Mouse (Mus musculus): Measurements from ENCODE around the gene Klf12.

Gene Klf12

DNA sequence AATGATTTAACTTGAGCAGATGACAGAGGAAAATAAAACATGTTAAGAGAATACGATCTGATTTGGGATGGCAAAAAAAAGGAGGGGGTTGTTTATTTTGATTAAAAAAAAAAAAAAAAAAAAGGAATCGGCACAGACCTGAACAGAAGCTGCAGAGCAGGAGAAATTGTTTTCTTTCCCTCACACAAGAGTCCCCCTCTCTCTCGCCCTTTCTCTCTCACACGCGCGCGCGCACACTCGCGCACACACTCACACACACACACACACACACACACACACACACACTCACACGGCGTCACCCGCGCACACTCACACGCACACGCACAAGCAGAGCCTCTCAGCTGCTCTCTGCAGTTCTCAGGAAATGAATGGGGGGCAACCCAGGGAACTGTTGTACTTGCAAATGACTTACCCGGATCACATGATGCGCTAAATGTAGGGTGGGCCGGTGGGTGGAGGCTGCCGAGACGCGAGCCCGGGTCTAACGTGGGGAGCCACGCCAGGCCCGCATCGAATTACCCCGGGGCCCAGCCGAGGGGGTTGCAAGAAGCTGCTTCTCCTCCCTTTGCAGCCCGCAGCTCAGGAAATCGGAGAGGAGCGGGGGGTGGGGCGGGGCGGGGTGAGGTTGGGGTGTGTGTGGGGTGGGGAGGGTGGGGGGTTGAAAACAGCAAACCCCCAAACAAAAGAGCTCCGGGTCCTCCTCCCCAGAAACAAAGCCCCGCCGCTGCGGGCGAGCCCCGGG is at the start of gene Klf12:
Klf12 (minus strand) TSS at position 561 of the 742 bp plus-strand sequence.
- peak; percentile 93 for DNase-seq

DNA sequence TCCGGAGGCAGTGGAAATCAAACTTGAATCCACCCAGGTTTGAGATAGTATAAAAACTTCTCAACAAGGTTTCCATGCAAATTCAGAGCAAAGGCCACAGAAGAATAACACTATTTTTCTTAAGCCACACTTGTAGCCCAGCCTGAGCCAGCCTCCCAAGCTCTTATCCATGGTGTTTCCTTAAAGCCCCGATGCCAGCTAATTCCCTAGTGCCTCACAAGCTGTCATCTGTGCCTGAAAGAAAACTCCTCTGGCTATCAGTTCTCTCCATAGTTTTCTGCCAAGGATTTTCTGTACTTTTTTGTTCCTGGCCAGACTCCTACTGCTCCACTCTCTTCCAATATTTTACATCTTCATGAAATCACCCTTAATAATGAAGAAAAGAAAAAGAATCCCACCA is 48.9 kb upstream of the Klf12 start:
- no peak for DNase-seq

- no peak for DNase-seq
These were observed 44.3 kb upstream of the Klf12 start for GRCm38 (mm10) chr14:100328602-100329276.

GRCm38 (mm10) chr14:100324303-100324702 is 39.8 kb upstream of the Klf12 start:
- DNase-seq = no peak

- DNase-seq = no peak
These were observed 37.5 kb upstream of the Klf12 start for GRCm38 (mm10) chr14:100322012-100322411.

GRCm38 (mm10) chr14:100316780-100317179 is 32.3 kb upstream of the Klf12 start:
- no peak for DNase-seq

GRCm38 (mm10) chr14:100314099-100314498 is 29.6 kb upstream of the Klf12 start:
- peak; percentile 22 for DNase-seq

DNA sequence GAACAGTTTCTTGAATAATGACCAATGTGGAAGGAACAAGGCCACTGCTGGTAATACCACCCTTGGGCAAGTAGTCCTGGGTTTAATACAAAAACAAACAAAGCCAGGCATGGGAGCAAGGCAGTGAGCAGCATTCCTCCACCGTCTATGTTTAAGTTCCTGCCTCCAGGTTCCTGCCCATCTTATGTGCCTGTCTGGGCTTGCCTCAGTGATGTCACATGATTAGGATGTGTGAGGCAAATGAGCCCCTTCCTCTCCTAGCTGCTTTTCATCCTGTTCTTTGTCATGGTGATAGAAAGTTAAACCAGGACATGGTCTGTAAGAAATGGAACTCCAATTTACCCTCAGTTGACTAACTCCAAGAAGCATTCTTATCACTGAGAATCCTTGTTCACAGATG is 16.4 kb upstream of the Klf12 start:
- no peak for DNase-seq

DNA sequence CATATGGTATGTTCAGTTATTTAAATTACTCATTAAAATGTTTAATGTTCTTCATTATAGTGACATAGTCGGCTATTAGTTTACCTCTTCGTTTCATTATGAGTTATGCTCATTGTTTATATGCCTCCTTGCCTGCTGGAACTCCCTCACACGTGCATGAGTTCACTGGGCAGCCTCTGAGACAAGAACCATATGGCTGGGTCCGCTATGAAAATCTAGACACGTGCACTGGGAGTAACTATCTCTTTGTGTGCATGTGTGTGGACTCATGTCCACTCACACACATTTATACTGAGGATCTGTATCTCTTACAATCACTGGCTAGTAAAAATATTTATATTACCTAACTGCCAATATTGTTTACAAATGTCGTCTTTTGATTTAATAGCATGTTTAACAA is 14.4 kb upstream of the Klf12 start:
- DNase-seq = peak; percentile 18

DNA sequence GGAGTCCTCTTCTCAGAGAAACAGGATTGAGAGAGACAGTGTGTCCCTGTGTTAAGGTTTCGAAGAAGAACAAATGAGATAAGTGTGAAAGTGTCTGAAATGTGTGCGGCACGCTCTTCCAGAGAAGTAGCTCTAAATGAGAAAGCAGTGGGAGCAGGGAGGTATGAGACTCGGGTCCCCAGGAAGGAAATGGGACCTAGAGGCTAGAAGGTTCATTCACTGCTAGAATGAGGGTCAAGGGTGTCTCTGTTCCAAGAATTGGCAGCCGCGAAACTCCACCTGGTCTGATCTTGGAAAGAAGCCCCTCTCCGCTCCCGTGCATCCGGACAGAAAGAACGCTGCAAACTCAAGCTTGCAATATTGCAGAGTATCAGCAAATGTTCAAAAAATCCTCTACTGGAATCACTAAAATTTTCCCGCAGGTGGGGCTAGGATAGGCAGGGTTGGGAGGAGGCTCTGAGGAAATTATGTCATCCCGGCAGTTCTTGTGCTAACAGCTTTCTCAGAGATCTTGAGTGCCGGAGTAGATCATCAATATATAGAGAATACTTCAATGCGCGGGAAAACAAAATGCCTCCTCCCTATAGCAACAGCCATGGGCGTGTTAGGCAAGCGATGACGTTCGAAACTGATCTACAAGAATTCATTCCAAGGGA is 2.2 kb upstream of the Klf12 start:
- DNase-seq = peak; percentile 62

DNA sequence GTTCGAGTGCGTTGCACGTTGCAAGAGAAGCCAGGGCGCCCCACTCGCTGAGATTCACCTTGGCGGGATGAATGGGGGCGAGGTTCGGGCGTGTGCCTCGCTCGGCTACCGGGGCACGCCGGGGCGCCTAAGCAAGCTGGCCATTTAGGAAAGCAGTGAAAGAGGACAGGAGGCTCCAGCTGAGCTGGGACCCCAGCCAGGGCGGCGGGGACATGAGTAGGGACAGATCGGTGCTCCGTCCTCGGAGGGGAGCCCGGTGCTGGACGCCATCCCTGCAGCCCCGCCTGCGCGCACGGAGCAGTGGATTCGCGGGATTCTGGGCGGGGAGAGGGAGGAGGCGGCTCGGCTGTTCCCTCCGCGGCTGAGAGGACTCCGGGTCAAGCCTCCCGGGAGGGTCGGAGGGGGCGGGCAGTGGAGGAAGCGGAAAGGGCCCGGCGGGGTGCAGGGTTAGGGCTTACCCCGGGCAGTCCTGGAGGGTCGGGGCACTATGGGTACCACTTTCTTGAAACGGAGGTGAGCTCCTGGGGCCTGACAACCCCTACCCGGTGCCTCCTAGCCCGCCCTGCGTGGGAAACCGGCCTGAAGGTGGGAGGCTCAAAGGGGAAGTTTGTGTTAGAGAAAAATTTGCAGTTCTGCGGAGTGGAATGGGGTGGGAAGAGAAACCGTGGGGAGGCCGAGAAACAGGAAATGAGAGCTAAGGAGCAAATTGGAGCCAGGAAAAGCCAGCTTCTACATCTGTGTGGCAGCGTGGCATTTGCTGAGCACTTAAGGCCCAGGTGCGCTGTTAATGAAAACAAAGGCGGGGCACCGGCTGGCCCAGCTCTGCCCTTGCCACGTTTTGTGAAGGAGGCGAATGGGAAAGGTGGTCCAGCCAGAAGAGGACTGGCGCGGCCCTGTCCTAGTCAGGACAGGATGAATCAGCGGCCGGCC is 1.4 kb upstream of the Klf12 start:
- peak; percentile 85 for DNase-seq

GRCm38 (mm10) chr14:100284861-100285655 is 579 bp upstream of the Klf12 start:
- DNase-seq = peak; percentile 91

GRCm38 (mm10) chr14:100283411-100284118 is 914 bp downstream of the Klf12 start:
- peak; percentile 70 for DNase-seq

DNA sequence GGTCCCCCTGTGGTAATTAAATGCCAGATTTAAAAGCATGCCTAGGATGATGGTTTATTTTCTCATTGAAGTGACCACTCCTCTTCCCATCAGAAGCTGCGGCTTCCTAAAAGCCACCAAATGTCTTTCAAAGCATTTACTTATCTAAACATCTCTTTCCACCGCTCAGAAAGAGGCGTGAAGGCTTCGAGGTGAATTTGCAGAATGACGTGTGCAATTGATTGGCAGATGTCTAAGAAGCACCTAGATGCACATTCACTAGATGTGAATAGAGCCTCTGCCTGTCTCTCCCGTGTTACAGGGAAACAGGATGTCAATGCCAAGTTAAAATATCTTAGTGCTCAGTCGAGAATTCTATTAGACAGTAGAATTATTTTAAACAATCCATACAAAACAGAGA is 1.8 kb downstream of the Klf12 start:
- peak; percentile 25 for DNase-seq

DNA sequence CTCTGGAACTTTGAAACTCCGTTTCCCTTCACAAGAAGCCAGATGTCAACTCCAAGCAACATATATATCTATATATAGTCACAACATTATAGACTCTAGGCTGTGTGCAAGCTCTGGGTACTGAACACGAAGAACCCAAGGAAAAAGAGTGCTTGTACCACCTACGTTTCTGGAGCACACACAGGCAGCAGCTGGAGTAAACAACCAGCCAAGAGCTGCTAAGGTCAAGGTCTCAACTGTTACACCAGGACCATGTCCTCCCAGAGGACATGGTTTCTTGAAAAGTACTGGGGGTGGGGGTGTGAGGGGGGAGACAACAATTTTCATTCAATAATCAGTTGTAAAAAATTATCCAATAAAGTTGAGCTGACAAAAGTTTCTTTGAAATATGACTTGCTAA is 2.7 kb downstream of the Klf12 start:
- peak; percentile 11 for DNase-seq

GRCm38 (mm10) chr14:100274179-100274578 is 10.3 kb downstream of the Klf12 start:
- DNase-seq = no peak

GRCm38 (mm10) chr14:100260531-100260930 is 23.9 kb downstream of the Klf12 start:
- DNase-seq = no peak

- no peak for DNase-seq
These were observed 41.4 kb downstream of the Klf12 start for GRCm38 (mm10) chr14:100243046-100243445.

DNA sequence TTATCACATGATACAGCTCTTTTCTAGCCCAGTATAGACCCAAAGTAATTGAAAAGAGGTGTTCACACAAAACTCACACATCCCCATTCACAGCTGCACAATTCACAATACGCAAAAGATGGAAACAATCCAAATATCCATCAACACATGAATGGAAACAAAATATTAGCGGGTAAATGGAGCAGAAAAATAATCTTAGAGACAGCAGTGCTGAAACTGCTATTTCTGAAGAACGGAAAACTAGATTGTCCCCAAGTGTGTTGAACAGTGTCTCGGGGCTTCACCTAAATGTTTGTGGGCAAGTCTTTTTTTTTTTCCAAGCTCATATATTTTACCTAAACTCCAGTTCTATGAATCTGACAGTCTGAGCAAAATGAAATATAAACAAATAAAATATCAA is 44.6 kb downstream of the Klf12 start:
- no peak for DNase-seq

GRCm38 (mm10) chr14:100236757-100237156 is 47.7 kb downstream of the Klf12 start:
- no peak for DNase-seq

GRCm38 (mm10) chr14:100235746-100236145 is 48.7 kb downstream of the Klf12 start:
- DNase-seq = no peak

All from embryo, embryonic 11 days (tissue).